Mouse (Mus musculus) small intestine, adult 2 months (tissue): ENCODE results near the gene Spata2. TPM values are rescaled to one million over a fixed set of nuclear protein-coding genes. Genes with fewer than 3 reads are reported as not detected.

Experiments used
- H3K27ac ChIP-seq: fragments of 200-500 bp; 2 replicates; pipeline ENCODE4 v1.5.1; 2012; ENCODE audit warnings: low read depth, low read length, control low read depth, inconsistent platforms; ENCODE audit not compliant: insufficient read depth
- H3K27me3 ChIP-seq: fragments of 200-500 bp; 2 replicates; pipeline ENCODE4 v1.6.1; 2012; ENCODE audit warnings: mild to moderate bottlenecking, moderate library complexity, low read length, inconsistent platforms; ENCODE audit not compliant: control insufficient read depth, insufficient read depth
- H3K36me3 ChIP-seq: fragments of 200-500 bp; 2 replicates; pipeline ENCODE4 v1.6.1; 2012; ENCODE audit warnings: mild to moderate bottlenecking, low read length, control low read depth, inconsistent platforms; ENCODE audit not compliant: control insufficient read depth, insufficient read depth
- H3K4me1 ChIP-seq: fragments of 200-500 bp; 2 replicates; pipeline ENCODE4 v1.6.1; 2012; ENCODE audit warnings: low read length, inconsistent platforms, mixed read lengths; ENCODE audit not compliant: control insufficient read depth, insufficient read depth, insufficient read length
- H3K4me3 ChIP-seq: fragments of 200-500 bp; 2 replicates; pipeline ENCODE4 v1.5.1; 2012; ENCODE audit warnings: low read depth, mild to moderate bottlenecking, control low read depth, inconsistent platforms, low read length, moderate library complexity
- CTCF ChIP-seq: fragments of 200-500 bp; IDR thresholded peaks from 2 replicates; pipeline ENCODE4 v1.5.1; 2012; ENCODE audit warnings: low read depth, mild to moderate bottlenecking, control low read depth, inconsistent platforms, low read length, moderate library complexity, mixed read lengths; ENCODE audit not compliant: insufficient replicate concordance, insufficient read length; ENCODE audit errors: extremely low read depth
- POLR2A ChIP-seq: fragments of 200-500 bp; IDR thresholded peaks from 2 replicates; pipeline ENCODE4 v1.6.1; 2012; ENCODE audit warnings: low read depth, mild to moderate bottlenecking, control low read depth, inconsistent platforms, low read length, moderate library complexity
- WGBS: fragments of 180-500 bp; shearing (Covaris S2); methylation state at CpG from one replicate; pipeline ENCODE4 v1.1.7; 2018; 5-methylcytosine and 5-hydroxymethylcytosine counted together
- polyA plus RNA-seq: library from polyadenylated mRNA; depleted of rRNA; stranded (reverse); fragments of >200 nt; gene quantifications from 2 replicates; pipeline ENCODE4 v1.2.3, GENCODE M21; 2012

The Spata2 gene
- polyA plus RNA-seq, 1 experiment = 54.9 TPM

DNA sequence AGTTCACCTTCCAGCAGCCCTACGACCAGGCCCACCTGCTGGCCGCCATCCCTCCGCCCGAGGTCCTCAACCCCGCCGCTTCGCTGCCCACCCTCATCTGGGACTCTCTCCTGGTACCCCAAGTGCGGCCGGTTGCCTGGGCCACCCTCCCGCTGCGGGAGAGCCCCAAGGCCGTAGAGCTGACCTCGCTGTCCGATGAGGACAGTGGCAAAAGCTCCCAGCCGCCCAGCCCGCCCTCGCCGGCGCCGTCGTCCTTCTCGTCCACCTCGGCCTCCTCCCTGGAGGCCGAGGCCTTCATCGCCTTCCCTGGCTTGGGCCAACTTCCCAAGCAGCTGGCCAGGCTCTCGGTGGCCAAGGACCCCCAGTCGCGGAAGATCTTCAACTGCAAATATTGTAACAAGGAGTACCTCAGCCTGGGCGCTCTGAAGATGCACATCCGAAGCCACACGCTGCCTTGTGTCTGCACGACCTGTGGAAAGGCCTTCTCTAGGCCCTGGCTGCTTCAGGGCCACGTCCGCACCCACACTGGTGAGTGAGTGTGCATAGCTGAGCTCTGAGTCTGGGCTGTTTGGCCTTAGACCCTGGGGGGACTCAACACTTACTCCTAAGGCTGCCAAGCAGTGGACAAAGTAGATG is 46.1 kb upstream of the Spata2 start:
- H3K27ac ChIP-seq = peak overlapping the region; percentile 21
- TF ChIP-seq CTCF (no peak), POLR2A (no peak)
- H3K36me3 ChIP-seq = peaks cover 1% of the 10 kb centered on the region; the same call in 1 of the 2 replicates
- H3K27me3 ChIP-seq = no peaks in the 10 kb centered on the region
- 63% methylated on average over 34 of the region's 34 CpGs for WGBS
- peaks cover 14% of the 10 kb centered on the region for H3K4me1 ChIP-seq
- peak overlapping the region; percentile 64 for H3K4me3 ChIP-seq

DNA sequence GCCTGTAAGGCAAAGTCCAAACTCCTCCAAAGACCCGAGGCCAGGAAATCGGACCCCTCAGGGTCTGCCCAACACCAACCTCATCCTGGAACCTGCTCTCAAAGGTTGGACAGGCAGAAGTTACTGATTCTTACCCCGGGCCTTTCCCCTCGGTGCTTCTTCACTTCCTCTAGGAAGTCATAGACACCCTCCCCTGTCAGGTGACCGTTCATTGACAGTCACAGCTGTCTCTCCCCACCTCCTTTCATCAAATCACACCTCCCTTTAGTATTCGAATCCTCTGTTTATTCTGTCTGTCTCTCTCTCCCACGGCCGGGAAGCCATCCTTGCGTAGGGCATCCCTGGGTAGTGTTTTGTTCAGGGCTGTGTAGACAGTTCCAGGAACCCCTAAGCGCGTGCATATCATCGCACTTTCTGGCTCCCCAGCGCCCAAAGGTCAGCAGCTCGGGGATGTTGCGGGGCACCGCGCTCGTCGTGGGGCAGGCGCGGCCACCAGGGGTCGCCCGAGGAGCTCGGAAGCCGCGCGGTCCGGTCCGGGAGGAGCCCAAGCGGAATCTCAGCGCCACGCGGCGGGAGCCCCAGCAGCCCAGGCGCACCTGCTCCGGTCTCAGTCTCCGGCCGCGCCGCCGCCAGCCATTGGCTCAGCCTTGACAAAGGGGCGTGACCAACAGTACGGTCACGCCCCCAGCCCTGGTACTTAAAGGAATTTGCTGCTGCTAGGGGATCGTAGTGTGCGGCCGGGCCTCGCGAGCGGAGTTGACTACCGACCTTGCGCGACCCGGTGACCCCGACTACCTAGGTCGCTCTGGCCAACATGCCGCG is 45.0 kb upstream of the Spata2 start, which contains the start of gene Snai1:
TSS of gene Snai1 (plus strand) at position 720 of the 822 bp plus-strand sequence.
- Histone ChIP-seq H3K4me1 (peaks cover 11% of the 10 kb centered on the region), H3K36me3 (peaks cover 1% of the 10 kb centered on the region; the same call in 1 of the 2 replicates), H3K27me3 (no peaks in the 10 kb centered on the region), H3K4me3 (peak within 1 kb of the TSS; percentile 64), H3K27ac (peak within 1 kb of the TSS; percentile 21)
- under 1% methylated on average over 58 of the region's 58 CpGs for WGBS
- TF ChIP-seq CTCF (peak; percentile 71), POLR2A (peak; percentile 91)

GRCm38 (mm10) chr2:167536320-167536945 is 43.7 kb upstream of the Spata2 start:
- Histone ChIP-seq H3K4me3 (no peak overlapping the region), H3K4me1 (peaks cover 11% of the 10 kb centered on the region), H3K27me3 (no peaks in the 10 kb centered on the region), H3K27ac (no peak overlapping the region), H3K36me3 (no peaks in the 10 kb centered on the region)
- WGBS = 27% methylated on average over 10 of the region's 10 CpGs
- TF ChIP-seq POLR2A (no peak), CTCF (no peak)

DNA sequence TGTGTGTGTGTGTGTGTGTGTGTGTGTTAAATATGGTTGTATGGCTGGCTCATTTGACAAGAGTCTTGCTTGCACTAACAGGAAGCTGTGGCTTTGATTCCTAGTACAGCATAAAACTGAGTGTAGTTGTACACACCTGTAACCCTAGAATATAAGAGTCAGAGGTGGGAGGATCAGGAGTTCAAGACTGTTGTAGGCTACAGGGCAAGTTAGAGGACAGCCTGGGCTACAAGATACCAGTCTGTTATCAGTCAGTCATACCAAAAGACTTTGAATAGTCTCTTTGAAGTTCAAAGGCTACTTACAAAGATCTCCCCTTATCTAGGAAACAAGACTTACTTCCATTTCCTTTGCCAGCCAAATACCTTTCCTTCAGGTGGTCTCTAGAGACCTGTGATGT is 41.2 kb upstream of the Spata2 start:
- H3K27me3 ChIP-seq = no peaks in the 10 kb centered on the region
- TF ChIP-seq CTCF (no peak), POLR2A (no peak)
- H3K4me3 ChIP-seq = no peak overlapping the region
- H3K27ac ChIP-seq = no peak overlapping the region
- H3K4me1 ChIP-seq = peaks cover 11% of the 10 kb centered on the region
- no peaks in the 10 kb centered on the region for H3K36me3 ChIP-seq

DNA sequence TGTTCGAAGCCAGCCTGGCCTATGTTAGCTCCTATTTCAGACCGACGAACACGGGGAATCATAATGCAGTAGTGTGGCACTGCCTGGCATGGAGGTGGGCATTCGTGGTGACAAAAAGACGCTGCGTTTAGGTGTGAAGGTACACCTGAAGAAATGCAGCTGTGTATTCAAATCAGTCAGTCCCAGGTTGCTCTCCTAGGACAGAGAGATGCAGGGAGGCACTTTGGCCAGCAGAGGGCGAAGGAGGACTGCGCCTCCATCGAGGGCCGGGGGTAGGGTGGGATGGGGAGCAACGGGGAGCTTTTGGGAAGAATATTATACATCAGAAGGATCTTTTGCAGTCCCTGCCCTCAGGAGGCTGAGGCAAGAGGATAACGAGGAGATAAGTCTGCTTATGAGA is 39.4 kb upstream of the Spata2 start:
- H3K4me3 ChIP-seq = no peak overlapping the region
- WGBS = 23% methylated on average over 13 of the region's 13 CpGs
- H3K27me3 ChIP-seq = no peaks in the 10 kb centered on the region
- H3K27ac ChIP-seq = no peak overlapping the region
- peaks cover 7% of the 10 kb centered on the region; the same call in 1 of the 2 replicates for H3K4me1 ChIP-seq
- TF ChIP-seq POLR2A = no peak
- TF ChIP-seq CTCF = peak; percentile 97; the same call in 1 of the 2 replicates
- H3K36me3 ChIP-seq = no peaks in the 10 kb centered on the region

- 70% methylated on average over 4 of the region's 4 CpGs for WGBS
- no peak for TF ChIP-seq CTCF
Measured at GRCm38 (mm10) chr2:167530536-167530935, 37.8 kb upstream of the Spata2 start.

GRCm38 (mm10) chr2:167529935-167530513 is 37.3 kb upstream of the Spata2 start:
- H3K36me3 ChIP-seq = no peaks in the 10 kb centered on the region
- H3K27me3 ChIP-seq = no peaks in the 10 kb centered on the region
- no peak for TF ChIP-seq POLR2A
- no peak for TF ChIP-seq CTCF
- H3K4me1 ChIP-seq = no peaks in the 10 kb centered on the region
- 64% methylated on average over 5 of the region's 5 CpGs for WGBS
- H3K4me3 ChIP-seq = no peak overlapping the region
- no peak overlapping the region for H3K27ac ChIP-seq

More at GRCm38 (mm10) chr2:167530536-167530935, 37.8 kb upstream of the Spata2 start:
- no peaks in the 10 kb centered on the region for H3K4me1 ChIP-seq
- no peak overlapping the region for H3K27ac ChIP-seq
- no peaks in the 10 kb centered on the region for H3K36me3 ChIP-seq
- no peaks in the 10 kb centered on the region for H3K27me3 ChIP-seq
- H3K4me3 ChIP-seq = no peak overlapping the region
